Mouse (Mus musculus) CD8-positive naive resting alpha-beta T cell, adult 57 days (primary cell): Measurements from ENCODE around the gene Has3. TPM values are rescaled to one million over a fixed set of nuclear protein-coding genes. Genes with fewer than 3 reads are reported as not detected.

Experiments
- total RNA-seq: library from RNA; stranded (reverse); gene quantifications from one replicate; pipeline ENCODE4 v1.2.4, GENCODE M21; 2023

Gene Has3
- 0.70 TPM for total RNA-seq

DNA sequence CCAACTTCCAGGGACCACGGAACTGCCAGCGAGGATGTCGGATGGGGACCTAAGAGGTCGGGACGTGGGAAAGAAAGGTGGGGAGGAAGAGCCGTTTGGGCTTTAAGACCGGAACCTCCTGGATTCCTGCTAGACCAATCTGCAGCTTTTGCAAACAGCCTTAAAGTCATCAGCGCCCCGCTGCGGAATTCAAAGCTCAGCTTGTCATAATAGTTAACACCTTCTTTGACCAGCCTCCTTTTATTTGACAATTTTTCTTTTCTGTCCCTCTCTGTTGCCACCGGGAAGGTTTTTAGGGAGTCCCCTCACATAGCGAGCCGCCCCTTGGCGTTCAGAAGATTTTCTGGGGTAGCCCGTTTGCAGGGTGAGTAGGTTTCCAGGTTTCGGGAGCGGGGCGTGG, at the start of gene Has3:
Gene Has3, plus strand, starts transcription at position 192 of the 400 bp plus-strand sequence.

DNA sequence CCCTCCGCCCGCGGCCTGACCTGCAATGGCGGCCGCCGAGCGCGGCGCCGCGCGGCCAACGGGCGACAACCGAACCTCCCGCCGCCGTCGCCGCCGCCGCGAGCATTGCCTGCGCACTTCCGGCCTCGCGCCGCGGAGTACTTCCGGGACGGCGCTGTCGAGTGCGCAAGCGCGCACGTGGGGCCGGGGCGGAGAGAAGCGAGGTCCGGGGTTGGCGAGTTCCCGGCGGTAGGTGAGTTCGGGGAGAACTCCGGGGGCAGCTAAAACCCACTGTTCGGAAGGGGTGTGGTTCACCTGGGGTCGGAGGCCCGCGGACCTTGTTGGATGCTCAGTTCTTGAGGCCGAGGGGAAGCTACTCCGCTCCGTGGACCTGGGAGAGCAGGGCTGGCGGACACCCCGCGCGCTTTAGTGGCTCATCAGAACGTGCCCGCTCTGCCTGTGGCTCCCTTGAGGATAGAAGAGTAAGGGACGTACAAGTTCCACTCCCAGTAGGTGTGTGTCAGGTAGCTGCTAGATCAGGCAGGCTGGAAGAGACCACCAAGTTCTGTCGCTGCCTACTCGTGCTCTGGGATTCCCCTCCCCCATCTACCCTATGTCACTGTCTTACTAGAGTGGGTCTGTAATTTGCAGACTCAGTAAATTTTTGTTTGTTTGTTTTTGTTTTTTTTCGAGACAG, 23.6 kb downstream of the Has3 start, which contains the start of gene Utp4:
Gene Utp4, plus strand, starts transcription at position 156 of the 676 bp plus-strand sequence.

Other genes starting within 250 kb of the Has3 start
- 17.6 TPM for gene Tango6, start 187.2 kb upstream of the Has3 start, total RNA-seq
- gene Utp4, start 23.4 kb downstream of the Has3 start, total RNA-seq = 45.4 TPM
- 11.6 TPM for gene Sntb2, start 65.5 kb downstream of the Has3 start, total RNA-seq
- 45.4 TPM for gene Vps4a, start 161.0 kb downstream of the Has3 start, total RNA-seq
- gene Pdf, start 178.4 kb downstream of the Has3 start, total RNA-seq = 7.4 TPM
- 36.2 TPM for gene Cog8, start 186.4 kb downstream of the Has3 start, total RNA-seq
- 62.6 TPM for gene Nip7, start 186.6 kb downstream of the Has3 start, total RNA-seq
- gene Tmed6, start 195.4 kb downstream of the Has3 start, total RNA-seq = 1.4 TPM
- 62.3 TPM for gene Terf2, start 226.3 kb downstream of the Has3 start, total RNA-seq